Mouse (Mus musculus): ENCODE results near the gene Spg21.

- TF ChIP-seq CTCF (IDR thresholded peaks at IDR 0.05; ENCODE audit: low read depth) (no peak), EP300 (IDR thresholded peaks at IDR 0.05; ENCODE audit: low read depth) (no peak)
Observed at GRCm38 (mm10) chr9:65532986-65533385, 72.2 kb downstream of the Spg21 start.

All from liver, embryonic 14.5 days (tissue).